Comparison of ENCODE assay signal across 19 mouse cellular contexts in genomic region chr16:49939376-49939775, GRCm38 (mm10).
DNase-seq lines count a peak whose midpoint lies in the region; TF ChIP-seq lines count a peak whose summit lies in the region.
"Had no signal": no experiment of that assay in that cellular context is flagged by ENCODE, and none has a peak within 500 bp of the region (broad histone marks: within the 10 kb centered on the region; RNA-seq: fewer than 3 reads in every experiment).

No protein-coding gene starts in this region.

- peaks cover 35 to 67% of the 10 kb centered on the region in 2 experiments for H3K4me1 ChIP-seq in CH12.LX (ENCODE audit: control insufficient read depth in 1 of 2, insufficient read depth in 2 of 2)
- H3K4me1 ChIP-seq: embryonic facial prominence, embryonic 13.5 days; embryonic facial prominence, embryonic 15.5 days had no signal

- DNase-seq in 3T3-L1 (ENCODE audit: low read depth, low spot score) = peak; percentile 70
- no peak for DNase-seq in CH12.LX (ENCODE audit: extremely low read depth)
- no peak for DNase-seq in thymus, postnatal 0 days (ENCODE audit: low spot score)
- DNase-seq in left cerebral cortex, postnatal 36 days (ENCODE audit: low spot score in 2 of 2) = no peak
- DNase-seq: adrenal gland, postnatal 10 days; adrenal gland, postnatal 25 days; cerebellum, adult 11 months; cerebellum, adult 18-20 months; cerebellum, adult 8-10 months; cerebellum, adult 9-11 months; cerebellum, postnatal 14 days; cerebellum, postnatal 36 days; embryo, embryonic 11 days; forebrain, postnatal 0 days had no signal

- H3K4me3 ChIP-seq in CH12.LX (replicated peaks in 1 of 3; ENCODE audit: low read depth in 2 of 3, low read length in 2 of 3, poor library complexity in 1 of 3) (no peak overlapping the region), myocyte (no peak overlapping the region)
- H3K4me3 ChIP-seq: embryonic facial prominence, embryonic 13.5 days; embryonic facial prominence, embryonic 15.5 days; forebrain, embryonic 13.5 days; forebrain, embryonic 15.5 days had no signal

- no peak for TF ChIP-seq EP300 in CH12.LX (IDR thresholded peaks at IDR 0.05; ENCODE audit: low read length)

- no peak for TF ChIP-seq RAD21 in CH12.LX (IDR thresholded peaks at IDR 0.05; ENCODE audit: low read depth, low read length)

- no peak overlapping the region; the same call in 1 of the 2 replicates for H3K9ac ChIP-seq in CH12.LX (ENCODE audit: insufficient read depth, low read depth)
- H3K9ac ChIP-seq: embryonic facial prominence, embryonic 13.5 days; embryonic facial prominence, embryonic 15.5 days; forebrain, embryonic 13.5 days; forebrain, embryonic 15.5 days; forebrain, postnatal 0 days had no signal

- H3ac ChIP-seq in myocyte (ENCODE audit: control insufficient read depth, insufficient read length) = no peak overlapping the region

- H3K9me3 ChIP-seq in CH12.LX (replicated peaks; ENCODE audit: low read length) = peaks cover 8% of the 10 kb centered on the region
- H3K9me3 ChIP-seq: embryonic facial prominence, embryonic 13.5 days; embryonic facial prominence, embryonic 15.5 days; forebrain, embryonic 13.5 days; forebrain, embryonic 15.5 days had no signal

- H3K27ac ChIP-seq in CH12.LX (ENCODE audit: insufficient read depth, low read depth) = peak overlapping the region; percentile 100
- H3K27ac ChIP-seq: embryonic facial prominence, embryonic 13.5 days; embryonic facial prominence, embryonic 15.5 days; forebrain, embryonic 13.5 days; forebrain, embryonic 15.5 days had no signal

- H3K36me3 ChIP-seq in CH12.LX (replicated peaks in 1 of 2; ENCODE audit: control insufficient read depth in 1 of 2, insufficient read depth in 1 of 2, low read length in 1 of 2) (peaks cover 7 to 20% of the 10 kb centered on the region in 2 experiments), myocyte (ENCODE audit: control insufficient read depth, insufficient read depth) (no peaks in the 10 kb centered on the region)
- H3K36me3 ChIP-seq: embryonic facial prominence, embryonic 13.5 days; embryonic facial prominence, embryonic 15.5 days; forebrain, embryonic 15.5 days had no signal

- TF ChIP-seq POLR2A in CH12.LX (IDR thresholded peaks at IDR 0.05; ENCODE audit: low read depth, low read length) (no peak), myocyte (IDR thresholded peaks at IDR 0.05; ENCODE audit: insufficient read length, low read depth) (no peak)

- dilution Hi-C loops in CH12.LX (cut with MboI; ENCODE audit: extremely low pct_ligation_motif_present, extremely low pct_unique_long_range_greater_than_20kb, low sequenced_read_pairs) = no loop called here

- intact Hi-C loops in left cerebral cortex, postnatal 36 days (cut with DNase I) = no loop called here

- H3K4me2 ChIP-seq in CH12.LX (ENCODE audit: insufficient read depth, low read depth, poor library complexity, severe bottlenecking) = no peak overlapping the region
- H3K4me2 ChIP-seq in myocyte (ENCODE audit: low read depth) = peak overlapping the region; percentile 63
- H3K4me2 ChIP-seq: embryonic facial prominence, embryonic 13.5 days; embryonic facial prominence, embryonic 15.5 days; forebrain, embryonic 13.5 days; forebrain, embryonic 15.5 days had no signal

- no peak for TF ChIP-seq CTCF in CH12.LX (conservative IDR thresholded peaks at IDR 0.05 in 1 of 2, IDR thresholded peaks at IDR 0.05 in 1 of 2; ENCODE audit: low read depth in 2 of 2, low read length in 2 of 2)

- H3K79me2 ChIP-seq in CH12.LX (replicated peaks; ENCODE audit: control insufficient read depth, extremely low read depth, insufficient read depth, poor library complexity, severe bottlenecking) = peaks cover 31% of the 10 kb centered on the region
- H3K79me2 ChIP-seq in myocyte (ENCODE audit: control insufficient read depth, insufficient read depth) = no peaks in the 10 kb centered on the region

- in situ Hi-C loops in CH12.LX (cut with MboI; ENCODE audit: low pct_ligation_motif_present, low pct_unique_long_range_greater_than_20kb, low sequenced_read_pairs) = no loop called here

- H3K27me3 ChIP-seq in CH12.LX (replicated peaks) = no peaks in the 10 kb centered on the region
- H3K27me3 ChIP-seq in myocyte (ENCODE audit: control insufficient read depth, insufficient read depth, insufficient read length) = no peaks in the 10 kb centered on the region
- H3K27me3 ChIP-seq: embryonic facial prominence, embryonic 13.5 days; embryonic facial prominence, embryonic 15.5 days; forebrain, embryonic 13.5 days; forebrain, embryonic 15.5 days had no signal

TF ChIP-seq in CH12.LX, 34 proteins besides CTCF, POLR2A, EP300 and RAD21 (continues in another document):
- TF ChIP-seq ELF1 (IDR thresholded peaks at IDR 0.05; ENCODE audit: low read depth, low read length) (no peak), MAZ (IDR thresholded peaks at IDR 0.05; ENCODE audit: low read depth, low read length) (0 out of 2 replicates have a peak, but pooled peaks have one; percentile 39), NELFE (IDR thresholded peaks at IDR 0.05; ENCODE audit: low read depth, low read length) (no peak), GABPA (IDR thresholded peaks at IDR 0.05; ENCODE audit: insufficient replicate concordance, low read depth, low read length) (no peak), MXI1 (IDR thresholded peaks at IDR 0.05; ENCODE audit: low read depth, low read length) (no peak), CHD2 (IDR thresholded peaks at IDR 0.05; ENCODE audit: low read length) (peak; percentile 33; the same call in 1 of the 2 replicates), ZNF384 (IDR thresholded peaks at IDR 0.05; ENCODE audit: low read depth, low read length) (no peak), JUN (IDR thresholded peaks at IDR 0.05; ENCODE audit: insufficient read depth, low read depth, low read length) (no peak), MAFK (IDR thresholded peaks at IDR 0.05; ENCODE audit: insufficient replicate concordance, low read length) (no peak; the same call in 1 of the 2 replicates), TCF12 (IDR thresholded peaks at IDR 0.05; ENCODE audit: low read depth, low read length) (no peak), MYC (IDR thresholded peaks at IDR 0.05; ENCODE audit: low read depth, low read length) (no peak), IRF4 (IDR thresholded peaks at IDR 0.05; ENCODE audit: low read depth, low read length) (no peak), JUND (conservative IDR thresholded peaks at IDR 0.05; ENCODE audit: low read depth, low read length) (no peak), KAT2A (IDR thresholded peaks at IDR 0.05; ENCODE audit: insufficient replicate concordance, low read length) (no peak), ETS1 (conservative IDR thresholded peaks at IDR 0.05; ENCODE audit: low read depth, low read length) (no peak), UBTF (IDR thresholded peaks at IDR 0.05; ENCODE audit: low read depth, low read length) (no peak), RCOR1 (conservative IDR thresholded peaks at IDR 0.05; ENCODE audit: low read depth, low read length) (no peak), BHLHE40 (IDR thresholded peaks at IDR 0.05; ENCODE audit: low read depth, low read length) (no peak), TBP (conservative IDR thresholded peaks at IDR 0.05; ENCODE audit: low read depth, low read length) (no peak), NRF1 (IDR thresholded peaks at IDR 0.05; ENCODE audit: low read depth, low read length) (no peak), USF2 (conservative IDR thresholded peaks at IDR 0.05; ENCODE audit: low read depth, low read length) (no peak), E2F4 (IDR thresholded peaks at IDR 0.05; ENCODE audit: insufficient replicate concordance, low read depth, low read length) (no peak), USF1 (IDR thresholded peaks at IDR 0.05; ENCODE audit: low read depth, low read length) (no peak)

TF ChIP-seq in myocyte, 11 proteins besides CTCF, POLR2A, EP300 and RAD21:
- TF ChIP-seq REST (IDR thresholded peaks at IDR 0.05; ENCODE audit: insufficient read depth, insufficient read length) = no peak
- TF ChIP-seq USF1 (IDR thresholded peaks at IDR 0.05; ENCODE audit: low read depth) = peak; percentile 11
